Mouse (Mus musculus): ENCODE measurements around the gene Lgals9.
"Not testable (repeated sequence)": the region's sequence is repeated elsewhere in the genome, so short reads cannot be mapped to it uniquely, and the experiment has no call there.

Gene Lgals9

DNA sequence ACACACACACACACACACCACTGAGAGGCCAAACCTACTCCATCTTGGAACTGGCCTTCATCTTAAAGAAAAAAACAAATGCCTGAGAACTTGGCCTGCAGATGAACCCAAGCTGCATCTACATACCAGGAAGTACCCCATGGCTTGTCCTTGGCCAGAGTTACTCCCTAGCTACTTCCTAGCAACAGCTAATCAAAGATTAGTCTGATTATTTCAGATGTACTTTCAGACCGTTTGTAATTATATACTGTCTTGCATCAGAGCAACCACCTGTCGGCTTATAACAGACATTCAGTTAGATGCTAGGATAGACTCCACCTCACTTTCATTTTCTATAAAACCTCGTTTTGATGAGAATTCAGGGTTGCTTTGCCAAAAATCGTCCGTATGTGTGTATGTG lies 21.7 kb upstream of the Lgals9 start:
- DNase-seq, result no peak

DNA sequence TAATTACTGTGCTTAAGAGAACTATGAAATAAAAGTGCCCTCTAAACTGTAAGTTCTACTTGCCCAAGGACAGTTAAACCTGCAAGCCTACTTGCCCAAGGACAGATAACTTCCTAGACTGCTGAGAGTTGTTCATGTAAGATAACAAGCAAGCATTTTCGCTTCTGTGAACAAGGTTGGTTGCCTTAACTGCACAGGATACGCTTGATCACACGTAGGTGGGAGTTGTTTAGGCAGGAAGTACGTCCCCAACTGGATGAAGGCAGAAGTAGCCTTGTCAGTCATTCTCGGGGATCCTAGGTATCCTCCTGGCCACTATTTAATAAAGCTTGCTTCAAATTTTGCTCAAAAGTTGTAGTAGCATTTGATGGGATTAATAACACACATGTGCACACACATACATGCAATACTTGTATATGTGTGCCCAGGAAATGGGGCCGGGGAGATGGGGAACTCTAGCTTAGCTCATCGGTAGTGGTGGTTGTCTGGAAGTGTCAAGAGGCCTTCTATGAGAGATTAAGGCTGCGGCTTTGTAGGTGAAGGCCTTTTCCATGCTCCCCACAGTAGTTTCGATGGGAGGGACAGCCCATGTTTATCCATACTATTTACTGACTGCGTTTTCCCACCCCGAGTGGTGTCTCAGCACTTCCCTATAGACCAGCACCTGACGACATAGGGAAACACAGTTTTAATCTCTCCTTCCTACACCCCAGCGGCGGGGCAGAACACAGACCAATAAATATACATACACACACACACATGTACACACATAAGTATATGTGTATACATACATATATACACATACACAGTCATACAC lies 21.0 kb upstream of the Lgals9 start:
- DNase-seq, result no peak

DNA sequence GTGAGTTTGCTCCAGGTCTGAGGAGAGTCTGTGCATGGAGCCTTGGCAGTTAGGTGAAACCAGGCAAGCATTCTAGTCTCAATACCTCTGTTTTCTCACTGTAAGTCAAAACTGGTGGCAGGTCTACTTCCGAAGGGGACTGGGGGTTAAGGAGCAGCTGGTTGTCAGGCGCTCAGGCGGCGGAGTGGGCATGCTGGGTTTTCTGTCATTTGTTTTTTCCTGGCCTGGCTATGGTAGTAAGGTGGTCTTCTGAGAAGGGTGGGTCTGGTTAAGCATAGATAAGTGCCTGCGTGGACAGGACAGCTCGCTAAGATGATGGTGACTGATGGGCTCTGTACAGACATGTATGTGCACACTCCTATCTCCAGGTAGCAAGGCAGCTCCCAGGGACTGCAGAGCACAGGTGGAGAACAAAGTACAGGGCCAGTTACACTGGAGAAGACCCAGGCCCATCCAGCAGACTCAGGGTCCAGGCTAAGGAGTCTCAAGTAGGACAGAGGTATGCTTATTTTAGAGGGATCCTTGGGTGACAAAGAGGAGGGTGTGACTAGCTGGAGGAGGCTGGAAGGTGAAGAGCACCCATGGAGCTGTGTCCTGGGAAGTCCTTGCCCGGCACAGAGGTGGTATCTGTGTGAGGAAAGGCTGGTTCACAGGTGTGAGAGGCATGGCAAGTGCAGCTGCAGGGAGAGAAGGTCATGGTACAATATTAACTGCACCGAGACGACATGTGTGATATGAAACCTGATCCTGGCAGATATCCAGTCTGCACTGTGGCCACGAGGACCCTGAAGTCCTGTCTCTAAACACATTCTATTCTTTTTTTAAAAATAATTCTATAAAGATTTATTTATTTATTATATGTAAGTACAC lies 19.3 kb upstream of the Lgals9 start:
- no peak for DNase-seq

DNA sequence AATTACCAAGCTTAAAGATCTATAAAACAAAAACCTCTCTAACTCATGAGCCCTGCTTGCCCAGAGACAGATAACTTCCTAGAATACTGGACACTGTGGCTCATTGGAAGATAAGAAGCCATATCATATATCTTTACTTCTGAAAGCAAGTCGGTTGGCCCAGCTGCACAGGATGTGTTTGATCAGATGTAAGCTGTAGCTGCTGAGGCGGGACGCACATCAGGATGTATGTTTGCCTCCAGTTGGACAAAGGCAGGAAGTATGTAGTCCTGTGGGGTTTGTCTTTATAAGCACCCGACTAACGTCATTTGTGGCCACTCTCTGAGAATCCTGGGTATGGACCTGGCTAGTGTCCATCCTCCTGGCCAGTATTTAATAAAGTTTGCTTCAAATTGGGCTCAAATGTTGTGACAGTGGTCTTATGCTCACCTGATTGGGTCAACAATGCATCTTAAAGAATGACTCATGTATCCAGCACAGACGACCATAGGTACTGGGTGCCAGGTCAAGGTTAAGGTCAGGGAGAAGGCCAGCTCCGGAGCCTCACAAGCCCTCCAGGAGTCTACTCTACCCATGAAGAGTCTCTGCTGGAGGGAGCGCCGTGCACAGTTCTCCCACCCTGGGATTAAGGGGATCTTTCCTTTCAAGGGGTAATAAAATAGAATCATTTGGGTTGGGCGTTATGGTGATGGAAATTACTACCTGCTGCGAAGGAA lies 18.5 kb upstream of the Lgals9 start:
- no peak for DNase-seq

DNA sequence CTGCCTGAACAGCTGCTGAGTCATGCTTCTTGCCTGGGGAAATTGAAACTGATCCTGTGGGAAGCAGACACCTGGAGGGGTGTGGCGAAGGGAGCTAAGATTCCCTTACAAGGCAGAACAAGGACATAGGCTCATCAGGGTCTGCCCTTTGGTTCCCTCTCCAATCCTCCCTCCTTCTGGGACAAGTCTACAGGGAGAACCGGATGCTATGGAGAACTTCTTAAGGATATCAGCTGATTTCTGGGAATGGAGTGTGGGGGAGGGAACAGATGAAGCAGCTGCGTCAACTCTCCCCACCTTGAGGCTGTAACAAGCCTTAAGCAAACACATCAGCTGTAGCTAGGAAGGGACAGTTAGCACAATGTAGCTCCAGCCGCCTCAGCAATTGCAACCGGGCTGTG lies 17.8 kb upstream of the Lgals9 start:
- no peak for DNase-seq

DNA sequence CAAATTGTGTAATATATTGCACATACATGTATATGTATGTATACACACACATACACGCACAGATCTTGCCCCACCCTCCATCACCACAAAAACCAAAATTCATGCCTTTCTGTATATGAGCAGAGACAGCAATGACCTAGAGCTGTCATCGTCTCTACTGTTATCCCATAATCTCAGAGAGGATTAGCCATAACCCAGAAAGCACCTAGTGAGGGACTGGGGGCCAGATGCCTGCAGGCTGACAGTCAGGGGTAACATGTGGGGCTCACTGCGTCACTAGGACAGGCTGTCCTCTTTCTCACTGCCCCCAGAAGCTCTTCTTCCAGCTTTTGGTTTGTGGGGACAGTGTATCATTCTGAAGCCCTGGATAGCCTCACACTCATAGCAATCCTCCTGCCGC lies 17.1 kb upstream of the Lgals9 start:
- DNase-seq, result no peak

DNA sequence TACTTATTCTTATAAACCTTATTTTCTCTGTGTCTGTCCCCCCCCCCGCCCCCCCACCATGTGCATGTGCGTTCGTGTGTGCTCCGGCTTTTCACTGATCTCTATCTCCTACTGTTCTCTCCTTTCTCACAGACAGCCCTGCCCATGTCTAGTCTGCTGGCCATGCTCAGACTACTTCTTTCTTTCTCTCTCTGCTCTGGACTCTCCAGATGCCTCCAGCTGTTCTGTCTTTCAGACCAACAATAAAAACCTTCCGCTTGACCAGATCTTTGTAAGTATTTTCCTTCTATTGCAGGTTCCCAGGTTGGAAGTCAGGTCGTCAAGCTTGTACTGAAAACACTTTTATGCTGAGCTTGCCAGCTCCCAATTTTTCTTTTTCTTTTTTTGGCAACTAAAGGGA lies 14.4 kb upstream of the Lgals9 start:
- DNase-seq, result no peak

DNA sequence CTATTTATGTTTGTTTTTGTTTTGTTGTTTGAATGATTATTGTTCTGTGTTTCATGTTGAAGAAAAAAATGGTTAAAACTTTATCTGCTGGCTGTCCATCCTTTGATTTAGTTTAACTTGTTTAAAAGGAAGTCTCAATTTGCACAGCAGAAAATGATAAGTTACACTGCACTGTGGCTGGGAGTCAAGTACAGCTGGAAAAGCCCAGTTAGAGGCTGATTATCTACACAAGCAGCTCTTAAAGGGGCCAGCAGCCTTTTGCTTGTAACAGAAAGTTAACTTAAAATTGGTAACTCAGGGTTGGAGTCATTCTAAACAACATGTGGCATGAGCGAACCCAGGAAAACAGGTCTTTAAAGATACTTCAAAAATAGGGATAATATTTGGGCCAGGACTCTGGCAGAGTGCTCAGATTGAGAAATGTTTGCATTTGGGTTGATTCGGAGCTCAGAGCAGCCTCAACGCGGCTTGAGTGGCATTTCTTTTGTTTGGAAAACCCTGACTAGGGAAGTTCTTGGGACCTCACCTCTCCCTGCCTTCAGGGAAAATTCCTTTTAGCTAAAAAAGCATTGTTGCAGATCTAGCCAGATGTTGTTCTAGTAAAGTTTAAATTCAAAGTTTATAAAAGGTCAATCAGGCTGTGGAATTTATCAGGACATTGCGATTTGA lies 6.3 kb upstream of the Lgals9 start:
- DNase-seq, result not testable (repeated sequence)

DNA sequence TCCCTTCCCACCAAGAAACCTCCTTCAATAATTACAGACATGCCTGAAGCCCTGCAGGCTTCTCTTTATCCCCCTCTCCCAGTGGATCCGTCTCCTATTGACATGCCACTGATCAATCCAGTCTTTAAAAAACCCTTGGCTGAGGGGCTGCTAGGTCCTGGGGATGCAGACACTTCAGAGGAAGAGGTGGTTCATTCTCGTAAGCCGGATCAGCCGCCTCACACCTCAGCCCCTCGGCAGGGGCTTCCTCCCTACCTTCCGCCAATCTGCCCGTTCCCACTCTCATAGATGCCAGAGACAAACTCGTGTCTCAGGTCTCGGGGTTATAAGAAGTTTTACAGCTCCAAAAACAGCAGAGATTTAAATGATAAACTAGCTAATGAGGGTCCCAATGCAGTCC lies 5.3 kb upstream of the Lgals9 start:
- DNase-seq, result no peak

DNA sequence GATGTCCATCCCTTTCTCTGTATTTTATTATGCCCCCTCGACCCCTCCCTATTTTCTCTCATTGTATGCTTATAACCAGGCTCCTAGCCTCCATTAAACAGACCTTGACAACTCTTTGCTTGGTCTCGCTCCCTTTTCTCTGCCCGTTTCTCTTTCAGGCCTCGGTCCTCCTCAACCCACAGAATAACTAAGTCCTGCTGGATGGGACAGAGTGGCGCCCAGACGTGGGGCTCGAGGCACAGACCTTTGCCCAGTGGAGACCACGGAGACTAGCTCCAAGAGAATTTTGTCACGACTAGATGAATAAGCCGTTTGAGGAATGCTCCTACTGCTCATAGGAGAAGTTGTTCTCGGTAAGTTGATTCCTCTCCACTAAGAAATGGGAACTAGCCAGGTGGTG lies 4.5 kb upstream of the Lgals9 start:
- DNase-seq, result not testable (repeated sequence)

DNA sequence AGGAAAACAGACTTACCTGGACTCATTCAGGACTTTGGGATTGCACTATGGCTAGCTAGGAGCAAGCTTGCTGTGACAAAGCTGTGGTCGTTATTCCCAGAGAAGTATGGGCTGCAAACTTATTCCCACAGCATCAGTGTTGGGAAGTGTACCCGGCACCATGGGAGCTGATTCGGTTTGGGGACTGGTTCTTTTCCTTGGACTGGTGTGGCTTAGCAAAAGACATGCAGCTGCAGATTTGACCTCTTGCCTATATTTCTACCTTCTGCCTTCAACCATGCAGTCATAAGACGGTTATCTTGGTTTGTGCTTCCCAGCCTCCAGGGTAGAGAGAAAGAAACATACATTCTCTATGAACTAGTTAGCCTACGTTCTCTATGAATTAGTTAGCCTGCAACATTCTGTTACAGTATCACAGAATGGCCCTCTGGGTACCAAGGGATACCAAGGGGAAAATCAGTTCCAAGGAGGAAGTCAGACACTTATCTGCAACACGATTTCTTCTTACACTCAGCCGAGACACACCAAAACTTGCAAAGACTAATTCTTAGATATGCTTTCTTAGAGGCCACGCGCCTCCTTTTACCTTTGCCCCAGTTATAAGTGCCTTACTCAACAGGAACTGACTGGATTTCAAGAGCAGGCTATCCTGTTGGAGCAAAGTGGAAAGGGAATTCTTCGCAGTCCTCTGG lies 1.7 kb upstream of the Lgals9 start:
- no peak for DNase-seq

DNA sequence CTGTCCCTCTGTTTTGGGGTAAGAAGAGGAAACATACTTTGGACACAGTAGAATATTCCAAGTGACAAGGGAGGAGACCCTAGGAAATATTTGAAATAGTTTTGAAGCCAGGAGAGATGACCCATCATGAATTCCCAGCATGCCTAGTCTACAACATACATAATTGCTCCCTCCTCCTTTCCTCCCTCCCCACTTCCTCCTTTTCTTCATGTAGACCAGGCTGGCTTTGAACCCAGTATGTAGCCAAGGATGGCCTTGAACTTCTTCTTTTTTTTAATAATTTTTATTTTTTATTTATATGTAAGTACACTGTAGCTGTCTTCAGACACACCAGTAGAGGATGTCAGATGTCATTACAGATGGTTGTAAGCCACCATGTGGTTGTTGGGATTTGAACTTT lies 759 bp upstream of the Lgals9 start:
- DNase-seq, result no peak

DNA sequence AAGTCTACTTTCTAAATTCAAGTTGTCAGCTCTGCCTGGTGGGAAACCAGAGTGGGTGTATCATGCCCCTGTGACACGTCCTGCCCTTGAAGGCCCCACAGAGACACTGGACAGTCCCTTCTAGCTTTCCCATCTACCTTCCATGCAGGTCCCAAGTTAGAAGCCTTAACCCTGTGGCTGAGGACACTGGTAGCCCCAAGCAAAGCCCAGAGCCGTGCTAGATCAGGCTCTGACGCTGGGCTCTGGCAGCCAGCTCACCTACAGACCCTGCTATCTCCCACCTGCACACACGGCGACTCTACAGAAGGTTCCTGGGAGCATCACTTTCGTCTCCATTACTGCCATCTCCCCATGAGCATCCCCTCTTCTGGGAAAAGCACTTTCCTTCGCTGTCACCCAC lies 1.2 kb downstream of the Lgals9 start:
- DNase-seq, result no peak

DNA sequence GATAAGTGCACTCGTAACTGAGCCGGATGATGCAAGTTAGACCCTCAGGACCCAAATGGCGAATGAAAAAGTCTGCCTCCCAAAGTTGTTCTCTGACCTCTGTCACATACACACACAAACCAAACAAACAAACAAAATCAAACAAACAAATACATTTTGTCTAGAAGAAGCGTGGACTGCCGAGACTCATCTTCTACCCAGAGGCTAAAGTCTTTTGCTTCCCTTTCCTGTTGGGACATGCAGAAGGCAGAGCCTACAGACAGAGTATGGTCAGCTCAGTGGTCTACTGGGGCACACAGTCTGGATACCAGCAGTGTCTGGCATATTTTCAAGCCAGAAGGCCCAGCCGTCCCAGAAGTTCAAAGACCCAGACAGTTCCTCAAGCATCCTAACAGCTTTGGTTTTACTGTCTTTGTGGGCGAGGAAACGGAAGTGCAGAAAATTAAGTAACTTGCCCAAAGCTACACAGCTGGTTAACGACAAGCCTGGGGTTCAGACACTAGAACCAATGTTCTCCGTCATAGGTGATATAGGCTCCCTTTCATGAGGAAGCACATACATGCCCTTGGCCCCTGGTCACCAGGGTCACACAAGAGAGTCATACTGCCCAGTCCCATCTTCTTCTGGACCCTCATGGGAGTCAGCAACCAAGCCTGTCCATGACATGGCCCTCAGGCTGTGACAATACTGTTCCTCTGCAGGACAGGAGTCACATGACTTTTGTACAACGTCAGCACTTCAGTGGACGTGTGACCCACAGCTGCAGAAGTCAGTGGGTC lies 2.0 kb downstream of the Lgals9 start:
- no peak for DNase-seq

DNA sequence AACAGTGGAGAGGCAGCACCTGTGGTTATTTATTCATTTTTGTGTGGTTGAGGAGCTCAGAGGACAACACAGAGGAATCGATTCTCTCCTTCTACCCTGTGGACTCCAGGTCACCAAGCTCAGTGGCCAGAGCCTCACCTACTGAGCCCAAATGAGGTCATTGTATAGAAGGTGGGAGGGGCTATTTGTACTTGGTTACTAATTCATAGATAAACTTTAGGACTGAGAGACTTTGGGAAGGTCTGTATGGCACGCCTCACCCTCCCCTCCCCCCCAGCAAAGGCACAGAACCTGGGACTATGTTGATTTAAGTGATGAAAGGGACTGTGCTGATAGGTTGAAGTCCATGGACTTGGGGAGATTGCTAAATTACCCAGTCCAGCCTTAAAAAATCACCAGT lies 2.7 kb downstream of the Lgals9 start:
- no peak for DNase-seq

DNA sequence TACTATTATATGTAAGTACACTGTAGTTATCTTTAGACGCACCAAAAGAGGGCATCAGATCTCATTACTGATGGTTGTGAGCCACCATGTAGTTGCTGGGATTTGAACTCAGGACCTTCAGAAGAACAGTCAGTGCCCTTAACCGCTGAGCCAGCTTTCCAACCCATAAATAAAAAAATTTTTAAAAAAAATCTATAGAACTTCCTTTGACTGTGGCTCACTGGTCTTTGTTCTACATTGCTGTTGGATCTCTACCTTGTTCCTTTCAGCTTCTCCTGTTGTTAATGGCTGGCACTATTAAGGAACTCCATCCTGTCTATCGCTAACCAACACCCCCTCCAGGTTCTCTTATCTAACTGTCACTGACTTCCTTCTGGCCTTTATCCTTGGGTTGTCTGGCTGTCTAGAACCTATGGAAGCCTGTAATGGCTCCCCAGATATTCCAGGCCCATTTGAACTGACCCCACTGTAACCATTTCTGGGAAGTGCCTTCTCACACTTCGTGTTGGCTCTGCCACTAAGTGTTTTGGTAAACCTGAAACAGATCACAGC lies 4.6 kb downstream of the Lgals9 start:
- no peak for DNase-seq

DNA sequence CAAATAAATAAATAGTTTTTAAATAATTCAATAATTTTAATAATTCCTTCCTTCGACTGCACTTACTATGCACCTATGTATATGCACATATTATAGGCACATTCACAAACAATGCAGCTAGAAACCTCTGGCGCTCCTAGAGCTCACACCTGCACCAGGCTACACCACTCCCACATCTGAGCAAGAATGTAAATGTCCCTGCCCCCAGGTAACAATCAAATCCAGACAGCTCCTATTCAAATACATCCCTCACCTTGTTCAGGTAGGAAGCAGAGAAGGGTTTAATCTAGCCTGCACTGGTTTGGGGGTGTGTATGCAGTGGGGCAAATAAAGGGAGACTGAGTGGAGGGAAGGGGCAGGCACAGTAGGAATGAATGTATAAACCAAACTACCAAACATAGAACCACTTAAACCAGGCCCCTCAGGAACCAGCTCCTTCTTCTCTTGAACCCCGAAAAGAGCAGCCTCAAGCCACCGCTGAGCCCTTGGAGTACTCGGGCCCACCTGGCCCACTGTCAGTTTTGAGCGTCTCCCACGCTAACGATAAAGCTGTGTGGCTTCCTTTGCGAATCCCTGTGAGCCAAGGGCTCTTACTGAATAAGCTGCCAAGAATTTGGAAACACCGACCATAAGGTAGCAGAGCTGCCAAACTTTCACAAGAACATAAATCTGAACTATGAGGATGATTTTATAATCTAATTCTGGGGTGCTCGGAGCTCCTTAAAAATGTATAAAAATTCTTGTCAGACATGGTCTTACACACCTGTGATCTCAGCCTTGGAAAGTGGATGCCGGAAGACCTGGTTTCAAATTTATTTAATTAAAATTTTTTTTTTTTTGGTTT lies 6.3 kb downstream of the Lgals9 start:
- no peak for DNase-seq

DNA sequence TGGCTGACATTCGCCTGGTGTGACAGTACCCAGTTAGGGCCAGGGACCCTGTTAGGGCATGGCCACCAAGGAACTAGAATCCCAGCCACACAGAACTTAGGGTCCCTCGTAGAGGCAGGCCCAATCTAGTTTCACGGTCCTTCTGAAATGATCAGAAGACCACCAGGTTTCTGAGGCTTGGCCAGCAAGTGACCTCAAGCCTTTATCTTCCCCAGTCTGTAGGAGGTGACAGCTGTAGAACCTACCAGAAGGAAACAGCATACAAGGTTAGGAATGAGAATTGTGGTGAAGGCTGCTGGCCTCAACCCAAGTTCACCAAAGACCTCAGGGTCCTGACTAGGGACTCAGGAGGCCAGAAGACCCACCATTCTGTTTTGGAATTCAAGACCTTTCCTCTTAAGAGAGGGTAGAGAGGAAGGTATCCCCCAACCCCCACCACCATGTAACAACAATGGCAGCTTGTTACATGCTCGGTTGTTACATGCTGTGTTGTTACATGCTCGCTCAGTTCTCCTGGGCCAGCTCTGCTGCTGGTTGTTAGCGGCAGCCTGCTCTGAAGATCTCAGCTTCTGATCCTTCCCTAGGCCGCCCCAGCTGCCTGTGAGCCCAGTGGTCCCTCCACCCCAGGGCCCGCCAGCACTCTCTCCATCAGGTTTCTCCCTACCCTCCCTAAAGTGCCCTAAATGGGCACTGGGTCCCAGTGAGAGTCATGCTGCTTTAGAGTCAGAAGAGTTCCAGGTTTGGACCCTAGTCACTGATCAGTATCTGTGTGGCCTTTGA lies 7.8 kb downstream of the Lgals9 start:
- DNase-seq, result no peak

DNA sequence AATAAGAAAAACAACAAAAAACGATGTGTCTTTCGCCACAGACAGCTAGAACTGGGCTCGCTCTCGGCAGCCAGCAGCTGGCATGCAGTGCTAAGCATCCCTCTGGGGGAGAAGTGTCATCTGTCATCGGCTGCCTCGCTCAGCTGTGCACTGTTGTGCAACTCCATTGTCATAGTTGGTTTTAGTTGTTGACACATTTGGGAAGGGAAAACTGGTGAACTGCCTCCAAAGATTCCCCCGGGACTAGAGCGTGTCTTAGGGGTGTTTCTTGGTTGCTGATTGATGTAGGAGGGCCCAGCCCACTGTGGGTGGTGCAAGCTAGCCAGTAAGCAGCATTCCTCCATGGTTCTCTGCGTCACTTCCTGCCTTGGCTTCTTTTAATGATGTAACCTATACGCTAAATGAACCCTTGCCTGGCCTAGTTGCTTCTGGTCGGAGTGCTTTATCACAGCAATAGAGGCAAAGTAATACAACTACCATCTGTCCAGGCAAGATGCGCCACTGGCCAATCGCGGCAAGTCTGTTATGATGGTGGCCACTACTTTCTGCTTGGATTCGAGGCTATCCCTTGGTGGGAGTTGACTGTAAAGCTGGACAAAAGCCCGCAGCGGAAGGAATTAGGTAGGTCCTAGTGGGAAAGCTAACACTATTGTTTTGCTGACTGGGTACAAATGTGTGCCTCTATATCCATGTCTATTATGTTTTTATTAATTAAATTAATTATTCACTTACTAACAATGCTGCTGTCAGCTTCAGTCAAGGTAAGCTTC lies 11.2 kb downstream of the Lgals9 start:
- no peak for DNase-seq

Data from kidney, adult 8-10 months (tissue).